In genomic region chr8:120832022-120832421, GRCm38 (mm10) we compare ENCODE assay signal across 8 mouse cellular contexts.
A peak's percentile ranks its signal among the peaks of the same experiment; 100 is the strongest.
DNase-seq lines count a peak whose midpoint lies in the region; ATAC-seq and TF ChIP-seq lines count a peak whose summit lies in the region.

No protein-coding gene starts in this region.

- intact Hi-C loops in left cerebral cortex, postnatal 14 days (cut with DNase I): no loop called here

- no peaks in the 10 kb centered on the region for H3K36me3 ChIP-seq in megakaryocyte, embryonic 14.5 days (replicated peaks; ENCODE audit: low read length)
- no peaks in the 10 kb centered on the region for H3K36me3 ChIP-seq in embryonic facial prominence, embryonic 10.5 days (replicated peaks)
- H3K36me3 ChIP-seq in liver, adult 2 months (ENCODE audit: control insufficient read depth, insufficient read depth, low read length): no peaks in the 10 kb centered on the region
- no peaks in the 10 kb centered on the region for H3K36me3 ChIP-seq in splenic B cell, adult 2 months (ENCODE audit: control insufficient read depth, insufficient read depth, low read length, poor library complexity, severe bottlenecking)
- no peaks in the 10 kb centered on the region for H3K36me3 ChIP-seq in midbrain, embryonic 16.5 days (ENCODE audit: control insufficient read depth, insufficient read depth, low read length)

- H3K9ac ChIP-seq in liver, adult 2 months (ENCODE audit: low read depth, low read length): peak overlapping the region; percentile 45; the same call in 1 of the 2 replicates
- H3K9ac ChIP-seq in midbrain, embryonic 16.5 days (ENCODE audit: low read depth, low read length): no peak overlapping the region

- no peak for TF ChIP-seq CTCF in liver, adult 2 months (IDR thresholded peaks at IDR 0.05; ENCODE audit: low read depth, low read length)

- peaks cover 18% of the 10 kb centered on the region for H3K4me1 ChIP-seq in megakaryocyte, embryonic 14.5 days
- peaks cover 55% of the 10 kb centered on the region for H3K4me1 ChIP-seq in embryonic facial prominence, embryonic 10.5 days
- no peaks in the 10 kb centered on the region for H3K4me1 ChIP-seq in liver, adult 2 months (ENCODE audit: control insufficient read depth, insufficient read depth, low read length)
- no peaks in the 10 kb centered on the region; the same call in 1 of the 2 replicates for H3K4me1 ChIP-seq in midbrain, embryonic 16.5 days (ENCODE audit: control insufficient read depth, insufficient read depth, low read length)

- no peak for DNase-seq in embryonic facial prominence, embryonic 10.5 days (ENCODE audit: low spot score)
- no peak for DNase-seq in liver, adult 2 months (ENCODE audit: extremely low read depth, low read depth, low spot score)
- peak; percentile 48 for DNase-seq in splenic B cell, adult 2 months (ENCODE audit: low read depth, low spot score)
- DNase-seq in left cerebral cortex, postnatal 14 days (ENCODE audit: low spot score in 2 of 2): no peak
- no peak for DNase-seq in frontal cortex, postnatal 10 days (ENCODE audit: low spot score in 2 of 2)

- no peak for TF ChIP-seq POLR2A in liver, adult 2 months (IDR thresholded peaks at IDR 0.05; ENCODE audit: extremely low read depth, insufficient read depth, low read length)

- no peaks in the 10 kb centered on the region for H3K79me2 ChIP-seq in liver, adult 2 months (ENCODE audit: control insufficient read depth, insufficient read depth, low read length)

- H3K27ac ChIP-seq in embryonic facial prominence, embryonic 10.5 days (replicated peaks): peak overlapping the region; percentile 59; the same call in 1 of the 2 replicates
- H3K27ac ChIP-seq in liver, adult 2 months (replicated peaks; ENCODE audit: insufficient read depth, low read depth, low read length): no peak overlapping the region
- H3K27ac ChIP-seq in midbrain, embryonic 16.5 days (ENCODE audit: low read length): no peak overlapping the region

- no peaks in the 10 kb centered on the region for H3K9me3 ChIP-seq in megakaryocyte, embryonic 14.5 days
- H3K9me3 ChIP-seq in embryonic facial prominence, embryonic 10.5 days: no peaks in the 10 kb centered on the region
- no peaks in the 10 kb centered on the region for H3K9me3 ChIP-seq in midbrain, embryonic 16.5 days (replicated peaks; ENCODE audit: control insufficient read depth, low read length, poor library complexity, severe bottlenecking)

- peak overlapping the region; percentile 89 for H3K4me3 ChIP-seq in megakaryocyte, embryonic 14.5 days (replicated peaks)
- 0 out of 2 replicates have a peak overlapping the region, but pooled peaks have one; percentile 15 for H3K4me3 ChIP-seq in embryonic facial prominence, embryonic 10.5 days
- H3K4me3 ChIP-seq in liver, adult 2 months (ENCODE audit: insufficient read depth, low read depth, low read length): peak overlapping the region; percentile 46
- no peak overlapping the region for H3K4me3 ChIP-seq in midbrain, embryonic 16.5 days (ENCODE audit: low read depth, low read length)

- no peak overlapping the region for H3K4me2 ChIP-seq in midbrain, embryonic 16.5 days (ENCODE audit: low read length)

- WGBS in embryonic facial prominence, embryonic 10.5 days: 47% methylated on average over 14 of the region's 14 CpGs
- WGBS in liver, adult 2 months: 7% methylated on average over 14 of the region's 14 CpGs
- 31% methylated on average over 10 of the region's 14 CpGs for WGBS in midbrain, embryonic 16.5 days

- no peak for ATAC-seq in megakaryocyte, adult 5-6 weeks (ENCODE audit: poor library complexity, severe bottlenecking)
- ATAC-seq in midbrain, embryonic 16.5 days: no peak

- H3K27me3 ChIP-seq in megakaryocyte, embryonic 14.5 days (replicated peaks): peaks cover 84% of the 10 kb centered on the region
- H3K27me3 ChIP-seq in embryonic facial prominence, embryonic 10.5 days (replicated peaks; ENCODE audit: low read depth, poor library complexity, severe bottlenecking): peaks cover 99% of the 10 kb centered on the region
- 0 out of 2 replicates have a peak, but pooled peaks cover 2% of the 10 kb centered on the region for H3K27me3 ChIP-seq in liver, adult 2 months (ENCODE audit: control insufficient read depth, insufficient read depth, low read length)
- no peaks in the 10 kb centered on the region for H3K27me3 ChIP-seq in splenic B cell, adult 2 months (ENCODE audit: control insufficient read depth, insufficient read depth, low read length, poor library complexity, severe bottlenecking)
- peaks cover 3% of the 10 kb centered on the region; the same call in 1 of the 2 replicates for H3K27me3 ChIP-seq in midbrain, embryonic 16.5 days (ENCODE audit: control insufficient read depth, insufficient read depth, low read depth, low read length)
